Mouse (Mus musculus) layer of hippocampus, adult 18-20 months (tissue): Measurements from ENCODE around the gene Trub2. TPM values are rescaled to one million over a fixed set of nuclear protein-coding genes. Genes with fewer than 3 reads are reported as not detected.

Experiments
- DNase-seq, 2 experiments: peaks; one replicate each; pipeline ENCODE4 v3.0.0; 2022; ENCODE audit warnings: low spot score in 2 of 2
- long read RNA-seq: library from polyadenylated mRNA; stranded (forward); transcript quantifications from one replicate; pipeline ENCODE4 v2.0.0, GENCODE M21; 2021
- total RNA-seq, 2 experiments: library from RNA; stranded (reverse); gene quantifications; 2 replicates each; pipeline ENCODE4 v1.2.3; 2021

The Trub2 gene
- 10 to 100 TPM; 40.8 to 41.4 TPM for total RNA-seq
- long read RNA-seq, transcript Trub2-201 (8 exons, 3,408 nt) = major isoform, 6 of 25 reads
- long read RNA-seq, partial matches to known transcripts = 2 of 25 reads
- long read RNA-seq, other reads (novel, unspliced or antisense) = 14 of 25 reads

GRCm38 (mm10) chr2:29787937-29788681, at the start of gene Trub2:
TSS of gene Trub2 (minus strand) at chr2:29788502.
- DNase-seq = peak; percentile 86 to 93

- no peak for DNase-seq
Measured at GRCm38 (mm10) chr2:29835391-29835899, 47.1 kb upstream of the Trub2 start.

GRCm38 (mm10) chr2:29833796-29834195, 45.5 kb upstream of the Trub2 start:
- no peak for DNase-seq

- DNase-seq = peak; percentile 27 to 56
Measured at GRCm38 (mm10) chr2:29831106-29831505, 42.8 kb upstream of the Trub2 start.

GRCm38 (mm10) chr2:29827709-29828024, 39.4 kb upstream of the Trub2 start:
- DNase-seq = no peak

GRCm38 (mm10) chr2:29826926-29827708, 38.8 kb upstream of the Trub2 start:
- DNase-seq = peak; percentile 95 to 97

GRCm38 (mm10) chr2:29826318-29826925, 38.1 kb upstream of the Trub2 start:
- DNase-seq = no peak

- peak; percentile 40 to 66 for DNase-seq
Measured at GRCm38 (mm10) chr2:29820025-29820817, 31.9 kb upstream of the Trub2 start, which contains the start of gene Urm1. TSS of gene Urm1 (plus strand) at chr2:29820075.

- no peak for DNase-seq
Measured at GRCm38 (mm10) chr2:29819363-29819762, 31.1 kb upstream of the Trub2 start.

GRCm38 (mm10) chr2:29817426-29818232, 29.3 kb upstream of the Trub2 start:
- DNase-seq = peak; percentile 78 to 95

GRCm38 (mm10) chr2:29815678-29816371, 27.5 kb upstream of the Trub2 start:
- no peak for DNase-seq

DNA sequence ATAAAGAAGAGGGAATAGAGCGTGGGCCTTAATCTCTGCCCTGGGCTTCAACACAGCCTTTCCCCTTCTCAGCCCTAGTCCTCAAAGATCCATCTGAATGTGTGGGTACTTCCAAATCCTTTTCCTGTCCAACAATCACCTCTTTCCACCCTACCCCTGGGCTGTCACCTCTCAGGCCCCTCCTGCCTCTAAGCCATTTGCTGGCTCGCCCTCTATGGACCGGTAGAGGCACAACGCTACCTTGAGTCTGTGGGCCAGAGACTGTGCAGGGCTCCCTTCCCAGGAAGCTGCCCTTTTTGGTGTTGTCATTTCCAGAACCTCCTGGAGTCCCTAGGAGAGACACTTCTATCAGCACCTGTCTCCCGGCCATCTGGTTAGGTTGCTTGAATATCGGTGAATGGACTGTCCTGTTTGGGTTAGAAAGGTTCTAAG, 15.1 kb upstream of the Trub2 start:
- DNase-seq = no peak

DNA sequence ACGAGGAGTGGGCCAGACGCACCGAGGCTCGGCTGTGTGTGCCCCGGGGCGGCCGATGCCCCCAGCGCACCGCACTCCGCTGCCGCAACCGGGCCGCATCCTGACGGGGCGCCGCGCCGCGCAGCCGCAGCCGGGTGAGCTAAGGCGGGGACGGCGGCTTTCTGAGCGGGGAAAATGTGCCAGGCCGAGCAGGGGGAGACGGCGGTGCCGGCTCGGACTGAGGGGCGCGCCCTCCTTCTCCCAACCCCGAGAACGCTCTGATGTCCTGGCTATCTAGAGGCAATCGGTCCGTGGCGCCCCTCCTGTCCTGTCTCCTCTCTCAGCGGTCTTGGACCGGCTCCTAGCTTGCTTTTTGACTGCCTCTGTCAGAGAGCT, 14.5 kb upstream of the Trub2 start:
- DNase-seq = no peak

DNA sequence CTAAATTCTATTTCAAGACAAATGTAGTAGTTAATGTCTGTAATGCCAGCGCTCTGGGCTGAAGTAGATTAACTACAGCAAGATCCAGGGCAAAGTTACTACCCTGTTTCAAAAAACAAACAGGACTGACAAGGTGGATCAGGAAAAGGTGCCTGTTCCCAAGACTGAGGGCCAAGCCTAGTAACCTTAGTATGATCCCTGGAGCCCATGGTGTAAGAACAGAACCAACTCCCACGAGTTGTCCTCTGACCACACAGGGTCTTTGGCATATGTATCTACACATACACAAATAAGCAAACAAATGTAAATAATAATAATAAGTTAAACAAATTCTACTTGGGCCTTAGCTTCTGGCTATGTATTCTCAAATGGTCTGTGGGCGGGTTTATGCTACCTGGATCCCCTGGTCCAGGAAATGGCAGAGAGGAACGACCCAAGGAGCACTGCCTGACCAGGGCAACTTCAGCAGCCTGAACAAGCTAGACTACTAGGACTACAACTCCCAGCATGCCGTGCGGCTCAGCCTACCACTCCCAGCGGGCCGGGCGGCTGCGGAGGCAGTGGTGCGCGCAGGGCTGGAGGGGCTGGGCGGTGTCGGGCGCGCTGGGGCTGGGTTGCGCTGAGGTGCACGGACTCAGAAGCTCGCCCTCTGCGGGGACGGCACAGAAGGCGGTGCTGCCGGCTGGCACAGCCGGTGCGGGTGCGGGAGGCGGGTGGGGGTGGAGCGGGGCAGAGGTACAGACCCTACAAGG, 13.9 kb upstream of the Trub2 start, which contains the start of gene Slc27a4:
Gene Slc27a4 (plus strand): TSS at position 560 of the 752 bp plus-strand sequence.
- DNase-seq = peak; percentile 95 to 97

DNA sequence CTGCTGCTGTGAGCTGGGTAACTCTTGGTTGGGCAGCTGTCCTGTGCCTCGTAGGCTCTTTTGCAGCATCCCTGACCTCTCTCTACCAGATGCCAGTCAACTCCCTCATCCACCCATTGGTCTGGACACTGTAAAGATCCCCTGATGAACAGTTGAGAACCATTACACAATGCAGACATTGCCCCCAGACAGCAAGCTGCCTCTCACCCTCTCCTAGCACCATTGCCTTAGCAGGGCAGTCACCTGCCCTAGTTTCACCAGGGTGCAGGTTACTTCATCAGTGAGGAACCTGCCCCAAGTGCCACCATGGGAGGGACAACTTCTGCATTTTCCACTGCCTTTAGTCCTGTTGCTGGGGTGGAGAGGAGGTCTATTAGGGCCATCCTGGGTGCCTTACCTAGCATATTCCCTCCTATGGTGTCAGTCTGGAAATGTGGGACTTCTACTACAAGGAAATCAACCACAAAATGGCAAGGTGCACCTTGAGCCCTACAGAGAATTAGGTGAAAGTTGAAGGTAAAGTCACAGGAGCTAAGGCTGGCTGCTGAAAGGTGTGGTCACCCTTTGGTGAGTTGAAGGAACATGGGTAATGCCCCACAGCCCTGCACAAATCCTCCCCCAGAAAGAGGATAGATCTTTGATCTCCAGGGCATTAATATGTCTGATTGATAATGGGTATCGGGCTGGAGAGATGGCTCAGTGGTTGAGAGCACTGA, 4.6 kb upstream of the Trub2 start:
- DNase-seq = no peak

GRCm38 (mm10) chr2:29787104-29787917, 991 bp downstream of the Trub2 start, which contains the start of gene Coq4:
TSS of gene Coq4 (plus strand) at chr2:29787493.
- DNase-seq = peak; percentile 90 to 96

GRCm38 (mm10) chr2:29784290-29784689, 4.0 kb downstream of the Trub2 start:
- no peak for DNase-seq
